Mouse (Mus musculus) regulatory T cell (primary cell): Measurements from ENCODE around the gene Gm20532.

Source experiments
- in situ Hi-C: fragments of 300-600 bp; cut with MboI, MseI; formaldehyde crosslinking; loops from one replicate; pipeline ENCODE4 v1.15.1; 2025; ENCODE audit warnings: high pct_unique_total_duplicates

Gm20532 gene

DNA sequence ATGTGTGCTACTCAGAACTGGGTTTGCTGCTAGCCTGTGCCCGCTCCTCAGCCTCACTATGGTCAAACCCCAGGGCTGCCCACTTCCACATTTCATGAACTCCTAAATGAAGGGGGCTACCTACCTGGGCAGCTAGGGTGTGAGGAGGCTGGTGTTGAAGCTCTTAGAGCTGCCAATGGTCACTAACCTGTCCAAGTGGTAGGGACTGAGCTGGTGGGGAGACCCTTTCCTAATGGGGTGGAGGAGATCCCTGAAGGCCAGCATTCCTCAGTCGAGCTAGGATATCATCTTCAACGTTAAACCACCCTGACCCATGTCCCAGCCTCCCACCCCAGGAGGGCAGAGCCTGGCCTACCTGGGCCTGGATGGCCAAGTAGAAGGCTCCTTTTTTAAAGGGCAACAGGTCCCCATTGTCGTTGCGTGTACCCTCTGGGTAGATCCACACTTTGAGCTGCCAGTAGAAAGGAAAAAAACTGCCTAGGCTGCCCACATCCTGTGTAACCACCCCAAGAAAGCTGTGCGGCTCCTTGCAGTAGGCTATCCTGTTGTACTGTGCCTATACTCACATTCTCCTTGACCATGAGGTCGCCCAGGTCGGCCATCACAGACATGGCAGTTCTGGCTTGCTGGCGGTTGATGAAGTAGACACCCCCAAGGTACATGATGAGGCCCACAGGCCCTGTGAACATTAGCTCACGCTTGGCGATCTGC is 9.4 kb downstream of the Gm20532 start:
- in situ Hi-C loops, result no loop called here

- in situ Hi-C loops, result no loop called here
Observed at GRCm38 (mm10) chr2:26596898-26597297, 10.5 kb downstream of the Gm20532 start.

GRCm38 (mm10) chr2:26597810-26598209 is 11.4 kb downstream of the Gm20532 start:
- in situ Hi-C loops, result no loop called here

DNA sequence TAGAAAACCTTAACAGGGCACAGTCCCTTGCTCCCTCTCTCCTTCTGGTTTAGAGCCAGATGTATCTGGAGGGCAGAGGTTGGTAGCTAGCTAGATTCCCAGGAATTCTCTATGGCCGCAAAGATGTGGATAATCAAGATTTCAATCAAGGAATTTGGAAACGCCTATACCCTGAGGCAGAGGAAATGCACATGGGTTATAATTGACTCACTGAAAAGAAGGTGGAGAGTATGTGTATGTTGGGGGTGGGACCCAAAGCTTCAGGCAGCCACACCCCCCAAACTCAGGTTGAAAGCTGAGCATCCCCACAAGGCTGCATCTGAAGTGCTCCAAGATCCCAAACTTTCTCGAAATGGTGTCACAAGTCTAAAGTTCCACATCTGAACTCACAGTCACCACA is 12.0 kb downstream of the Gm20532 start:
- in situ Hi-C loops, result no loop called here

GRCm38 (mm10) chr2:26599965-26600364 is 13.5 kb downstream of the Gm20532 start:
- in situ Hi-C loops, result no loop called here

DNA sequence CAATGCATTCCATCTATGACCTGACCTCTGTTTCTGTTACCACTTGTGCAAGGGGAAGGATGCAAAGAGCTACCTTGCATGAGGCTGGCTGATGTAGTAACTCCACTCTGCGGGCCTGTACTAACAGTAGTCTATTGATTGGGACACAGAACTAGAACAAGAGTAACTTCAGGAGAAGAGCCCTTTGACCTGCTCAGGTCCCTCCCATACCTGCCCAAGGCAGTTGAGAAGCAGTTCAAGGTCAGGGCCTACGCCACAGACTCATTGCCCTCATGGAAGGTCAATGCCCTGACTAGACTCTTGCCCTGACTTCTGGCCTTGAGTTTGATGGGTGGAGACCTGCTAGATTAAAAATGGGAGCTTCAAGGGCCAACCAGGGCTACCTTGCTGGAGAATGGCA is 14.2 kb downstream of the Gm20532 start:
- in situ Hi-C loops, result no loop called here

GRCm38 (mm10) chr2:26601595-26601994 is 15.2 kb downstream of the Gm20532 start:
- in situ Hi-C loops, result no loop called here

DNA sequence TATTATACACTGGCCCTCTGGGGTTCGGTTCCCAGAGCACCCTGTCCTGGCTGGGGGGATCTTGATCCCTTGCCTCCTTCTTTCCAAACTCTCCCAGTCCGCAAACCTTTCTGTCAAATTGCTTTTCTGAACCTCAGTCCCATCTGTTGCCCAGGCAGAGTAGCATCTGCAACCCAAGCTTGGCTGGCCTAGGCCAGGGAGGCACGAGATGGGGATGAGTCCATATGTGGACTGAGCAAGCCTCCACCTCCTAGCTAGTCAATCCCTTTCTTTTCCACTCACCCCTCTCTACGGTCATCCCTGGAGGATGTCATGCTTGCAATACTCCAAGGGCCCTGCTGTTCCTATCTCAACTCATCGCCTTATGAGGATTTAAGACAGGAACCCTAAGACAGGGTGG is 16.2 kb downstream of the Gm20532 start:
- in situ Hi-C loops, result no loop called here

- in situ Hi-C loops, result no loop called here
Observed at GRCm38 (mm10) chr2:26603159-26603558, 16.7 kb downstream of the Gm20532 start.

DNA sequence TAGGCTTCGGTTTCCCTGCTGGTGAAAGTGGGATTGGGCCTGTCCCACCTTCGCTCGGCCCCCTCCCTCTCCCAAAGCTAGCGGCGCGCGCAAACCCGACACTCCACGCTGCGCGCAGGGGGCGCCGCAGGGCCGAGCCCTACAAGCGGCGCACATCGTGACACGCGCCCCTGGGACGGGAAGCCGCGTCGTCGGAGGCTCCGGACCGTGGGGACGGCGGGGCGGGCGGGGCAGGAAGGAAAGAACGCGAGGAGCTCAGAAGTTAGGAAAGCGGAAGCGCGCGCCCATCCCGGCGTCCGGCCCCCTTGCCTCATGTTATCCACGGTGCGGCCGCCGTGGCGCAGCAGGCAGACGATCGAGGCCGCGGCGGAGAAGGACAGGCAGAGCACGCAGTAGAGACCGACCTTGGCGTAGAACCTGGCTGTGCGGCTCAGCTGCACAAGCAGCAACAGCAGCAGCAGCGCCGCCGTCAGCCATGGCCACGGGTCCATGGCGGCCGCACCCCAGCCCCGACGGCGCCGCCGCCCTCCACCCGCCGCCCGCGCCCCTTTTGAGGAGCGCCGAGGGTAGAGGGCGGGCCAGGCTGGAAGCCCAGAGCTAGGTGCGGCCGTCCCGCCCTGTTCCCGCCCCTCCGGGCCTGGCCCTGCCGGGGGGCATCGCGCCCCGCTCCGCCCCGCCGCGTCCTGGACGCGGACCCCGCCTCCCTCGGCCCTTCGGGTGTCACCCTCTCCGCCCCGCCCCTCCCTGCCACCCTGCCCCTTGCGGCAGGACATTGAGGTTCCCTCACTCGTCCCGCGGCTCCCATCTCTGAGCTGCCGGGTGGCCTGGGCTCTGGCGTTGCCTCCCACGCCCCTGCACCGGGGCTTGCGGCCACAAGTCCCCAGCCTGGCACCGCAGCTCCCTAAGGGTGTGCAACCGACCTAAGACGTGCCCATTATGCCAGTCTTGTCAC is 17.6 kb downstream of the Gm20532 start, which contains the start of gene Agpat2:
Gene Agpat2 (minus strand): TSS at position 698 of the 952 bp plus-strand sequence.
- in situ Hi-C loops, result no loop called here

- in situ Hi-C loops, result no loop called here
Observed at GRCm38 (mm10) chr2:26605331-26605730, 18.9 kb downstream of the Gm20532 start.

GRCm38 (mm10) chr2:26606579-26606978 is 20.1 kb downstream of the Gm20532 start:
- in situ Hi-C loops, result no loop called here

DNA sequence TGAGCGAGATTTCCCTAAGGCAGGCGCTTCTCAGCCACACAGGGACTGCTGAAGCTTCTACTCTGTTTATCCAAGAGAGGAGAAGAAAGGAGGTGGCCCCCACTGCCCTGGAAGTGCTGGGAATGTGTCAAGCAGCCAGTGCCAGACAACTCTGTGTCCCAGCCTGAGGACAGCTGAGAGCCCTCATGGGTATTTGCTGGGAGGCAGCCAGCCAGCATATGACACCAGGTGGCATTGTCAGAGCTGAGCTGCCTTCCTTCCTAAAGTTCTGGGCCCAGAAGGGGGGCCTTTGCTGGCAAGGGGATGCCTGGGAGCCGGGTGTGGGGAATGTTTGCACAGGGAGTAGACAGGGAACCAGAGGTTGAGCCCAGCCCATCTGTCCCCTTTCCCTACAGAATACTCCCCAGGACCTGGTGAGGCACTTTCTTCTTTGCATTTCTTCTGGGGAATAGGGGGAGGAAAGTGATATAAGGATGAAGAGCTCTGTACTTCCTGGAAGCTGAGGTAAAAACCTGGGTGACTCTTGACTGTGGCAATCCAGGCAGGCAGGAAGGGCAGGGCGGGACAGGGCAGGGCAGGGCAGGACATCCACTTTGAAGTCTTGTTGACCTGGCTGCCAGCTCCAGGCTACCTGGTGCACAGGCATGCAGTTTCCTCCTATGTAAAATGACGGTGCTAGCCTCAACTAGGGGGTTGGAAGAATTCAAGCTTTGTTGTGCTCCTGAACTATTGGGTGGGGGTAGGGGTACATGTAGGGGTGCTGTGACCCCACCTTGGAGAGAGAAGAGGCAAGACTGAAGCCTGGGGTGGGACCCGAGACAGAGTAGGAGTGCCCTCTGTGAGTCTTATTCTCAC is 20.8 kb downstream of the Gm20532 start:
- in situ Hi-C loops, result no loop called here

GRCm38 (mm10) chr2:26608781-26609180 is 22.3 kb downstream of the Gm20532 start:
- in situ Hi-C loops, result no loop called here

- in situ Hi-C loops, result no loop called here
Observed at GRCm38 (mm10) chr2:26609261-26609661, 22.8 kb downstream of the Gm20532 start.

GRCm38 (mm10) chr2:26610526-26610925 is 24.1 kb downstream of the Gm20532 start:
- in situ Hi-C loops, result no loop called here

GRCm38 (mm10) chr2:26611054-26611453 is 24.6 kb downstream of the Gm20532 start:
- in situ Hi-C loops, result no loop called here

- in situ Hi-C loops, result no loop called here
Observed at GRCm38 (mm10) chr2:26611896-26612295, 25.5 kb downstream of the Gm20532 start.

DNA sequence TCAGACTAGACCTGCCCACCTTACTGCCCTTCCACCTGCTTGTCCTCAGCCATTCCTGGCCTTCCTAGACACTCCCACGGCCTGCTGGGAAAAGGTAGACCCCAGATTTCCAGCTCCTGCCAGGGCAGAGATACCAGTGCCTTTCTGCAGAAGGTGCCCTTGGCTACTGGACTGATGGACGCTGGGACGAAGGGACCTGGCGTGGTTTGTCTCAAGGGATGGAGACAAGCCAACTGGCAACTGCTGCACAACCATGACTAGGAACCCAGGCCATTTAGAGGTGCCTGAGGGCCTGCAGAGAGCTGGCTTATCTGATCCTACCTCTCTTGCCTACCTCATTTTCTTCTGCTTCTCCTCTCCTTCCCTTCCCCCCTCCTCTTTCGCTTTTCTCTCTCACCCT is 28.5 kb downstream of the Gm20532 start:
- in situ Hi-C loops, result no loop called here

GRCm38 (mm10) chr2:26615459-26616124 is 29.2 kb downstream of the Gm20532 start:
- in situ Hi-C loops, result no loop called here

DNA sequence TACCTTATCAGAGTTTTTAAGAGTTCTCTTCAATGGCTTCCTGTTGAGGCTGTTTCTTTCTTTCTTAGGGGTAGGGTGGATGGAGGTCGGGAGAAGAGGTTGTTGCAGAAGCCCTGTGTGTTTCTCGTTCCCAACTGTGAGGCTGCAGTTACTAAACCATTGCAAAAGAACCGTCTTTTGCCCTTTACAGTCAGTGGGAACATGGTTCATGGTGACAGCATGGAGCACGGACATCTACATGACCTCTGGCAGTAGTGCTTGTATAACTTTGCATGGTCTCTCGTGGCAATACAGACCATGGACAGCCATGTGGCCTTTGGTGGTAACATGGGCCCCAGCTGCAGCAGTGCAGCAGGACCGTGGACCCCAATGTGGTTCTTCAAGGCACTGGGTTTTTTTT is 30.9 kb downstream of the Gm20532 start:
- in situ Hi-C loops, result no loop called here
